8 mouse cellular contexts compared by ENCODE assay signal in the genomic region with DNA sequence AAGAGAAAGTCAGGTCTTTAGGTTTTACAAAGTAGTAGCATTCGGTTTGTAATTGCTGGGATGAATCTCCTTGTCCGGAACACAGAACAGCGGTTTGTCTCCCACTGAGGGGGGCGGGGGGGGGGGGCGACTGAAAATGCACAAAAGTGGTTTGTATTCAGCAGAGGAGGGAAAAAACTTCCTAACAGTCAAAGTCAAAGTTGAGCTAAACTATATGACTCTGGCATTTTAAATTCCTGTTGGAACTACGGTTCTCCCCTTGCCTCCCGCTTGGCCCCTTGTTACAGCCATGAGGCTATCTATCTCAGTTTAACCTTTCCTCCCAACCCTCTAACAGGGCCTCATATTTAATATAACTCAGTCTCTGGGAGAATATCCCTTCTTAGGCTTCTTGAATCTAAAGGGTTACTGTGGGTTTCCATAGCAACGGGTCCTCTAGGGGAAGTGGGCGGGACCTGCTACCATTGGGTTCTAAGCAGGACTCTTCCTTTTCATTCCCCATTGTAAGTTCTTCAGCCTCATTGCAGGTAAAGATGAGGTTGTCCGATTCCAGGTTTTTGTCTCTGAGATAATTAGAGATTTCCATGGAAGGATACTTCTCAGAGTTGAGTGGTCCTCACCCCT. TPM values are rescaled to one million over a fixed set of nuclear protein-coding genes. Genes with fewer than 3 reads are reported as not detected.
A peak's percentile ranks its signal among the peaks of the same experiment; 100 is the strongest.
DNase-seq lines count a peak whose midpoint lies in the region; ATAC-seq and TF ChIP-seq lines count a peak whose summit lies in the region.

No protein-coding gene starts in this region.

- WGBS in lung, postnatal 0 days: 2% methylated on average over 10 of the region's 10 CpGs

- peaks cover 33% of the 10 kb centered on the region; the same call in 1 of the 2 replicates for H3K4me1 ChIP-seq in lung, postnatal 0 days (ENCODE audit: insufficient read depth, low read depth, low read length)

- intact Hi-C loops in left cerebral cortex, postnatal 25 days (cut with DNase I): loop anchor here (2.0 to 5.0 kb wide), 2 partner anchors 21 to 226 kb away; no protein-coding TSS in a partner anchor

- peak overlapping the region; percentile 97 for H3K4me3 ChIP-seq in lung, postnatal 0 days (ENCODE audit: low read depth, low read length)

- DNase-seq in left cerebral cortex, postnatal 25 days (ENCODE audit: low spot score in 2 of 2): peak; percentile 39 to 63
- DNase-seq in left cerebral cortex, adult 18-20 months (ENCODE audit: low spot score in 2 of 2): no peak
- DNase-seq in cerebellum, postnatal 14 days: peak; percentile 71 to 77
- peak; percentile 55 to 60 for DNase-seq in heart, adult 9 months (ENCODE audit: low spot score in 2 of 2)
- DNase-seq in kidney, adult 9 months: peak; percentile 70
- peak; percentile 94 for DNase-seq in lung, postnatal 0 days (ENCODE audit: low spot score)
- peak; percentile 9 for DNase-seq in retina, postnatal 7 days (ENCODE audit: low read depth, low spot score)
- no peak for DNase-seq in ovary, postnatal 14 days (ENCODE audit: low spot score)

- no peak for TF ChIP-seq EP300 in lung, postnatal 0 days (IDR thresholded peaks at IDR 0.05)

- TF ChIP-seq CTCF in lung, postnatal 0 days (IDR thresholded peaks at IDR 0.05): no peak

- no peak for ATAC-seq in lung, postnatal 0 days

- no peaks in the 10 kb centered on the region for H3K9me3 ChIP-seq in lung, postnatal 0 days (ENCODE audit: low read length)

- peak overlapping the region; percentile 95 for H3K27ac ChIP-seq in lung, postnatal 0 days (ENCODE audit: low read length)

- H3K27me3 ChIP-seq in lung, postnatal 0 days (replicated peaks; ENCODE audit: insufficient read depth, low read length): no peaks in the 10 kb centered on the region

- H3K36me3 ChIP-seq in lung, postnatal 0 days (ENCODE audit: insufficient read depth, low read length): no peaks in the 10 kb centered on the region

- H3K9ac ChIP-seq in lung, postnatal 0 days (replicated peaks; ENCODE audit: low read depth): peak overlapping the region; percentile 86; the same call in 1 of the 2 replicates

- H3K4me2 ChIP-seq in lung, postnatal 0 days (replicated peaks; ENCODE audit: low read depth, low read length): peak overlapping the region; percentile 88

RNA-seq across cellular contexts. Expression of a gene that starts 1.4 kb away (rescaled TPM):
- total RNA-seq in left cerebral cortex, postnatal 25 days (2021): 100 to 1,000 TPM; 137 to 144 TPM
- total RNA-seq in left cerebral cortex, adult 18-20 months (2021): 100 to 1,000 TPM; 145 to 160 TPM
- 53.7 and 58.6 TPM in 2 replicates for polyA plus RNA-seq in lung, postnatal 0 days (2015; fragmentation: Nextera tagmentation; extraction: Ambion mirVana)

Comparison
In these comparisons a context has a peak if more than half of its experiments do, and no peak if none do; other contexts are left out.
1. DNase-seq: peak in left cerebral cortex, postnatal 25 days (2 of 2), cerebellum, postnatal 14 days (2 of 2), heart, adult 9 months (2 of 2), kidney, adult 9 months (single experiment), lung, postnatal 0 days (single experiment) and retina, postnatal 7 days (single experiment); none in left cerebral cortex, adult 18-20 months (0 of 2) and ovary, postnatal 14 days (single experiment).